Mouse (Mus musculus) lung, embryonic 16.5 days (tissue): ENCODE results near the gene Sept7. TPM values are rescaled to one million over a fixed set of nuclear protein-coding genes. Genes with fewer than 3 reads are reported as not detected.
"Not testable (repeated sequence)": the region's sequence is repeated elsewhere in the genome, so short reads cannot be mapped to it uniquely, and the experiment has no call there.

Experiments used
- ATAC-seq: fragments of 200-750 bp; cut with Nextera tagmentation; 2 replicates; pipeline ENCODE4 v1.8.0; 2017; ENCODE audit warnings: low read depth, mild to moderate bottlenecking, moderate library complexity
- H3K27ac ChIP-seq: fragments of 300-500 bp; sonication (generic); 2 replicates; pipeline ENCODE4 v1.5.1; 2014; ENCODE audit warnings: mild to moderate bottlenecking, control low read depth, low read length
- H3K27me3 ChIP-seq: fragments of 300-500 bp; sonication (generic); 2 replicates; pipeline ENCODE4 v1.6.1; 2014; ENCODE audit warnings: low read depth, low read length, mixed read lengths; ENCODE audit not compliant: control insufficient read depth, insufficient read depth
- H3K36me3 ChIP-seq: fragments of 300-500 bp; sonication (generic); 2 replicates; pipeline ENCODE4 v1.6.1; 2014; ENCODE audit warnings: low read length; ENCODE audit not compliant: control insufficient read depth, insufficient read depth
- H3K4me1 ChIP-seq: fragments of 300-500 bp; sonication (generic); replicated peaks from 2 replicates; pipeline ENCODE4 v1.6.1; 2014; ENCODE audit warnings: low read length, mixed read lengths; ENCODE audit not compliant: control insufficient read depth, insufficient read depth
- H3K4me2 ChIP-seq: fragments of 300-500 bp; sonication (generic); 2 replicates; pipeline ENCODE4 v1.6.1; 2014; ENCODE audit warnings: low read depth, low read length, control low read depth
- H3K4me3 ChIP-seq: fragments of 300-500 bp; sonication (generic); 2 replicates; pipeline ENCODE4 v1.5.1; 2014; ENCODE audit warnings: mild to moderate bottlenecking, low read length, control low read depth
- H3K9ac ChIP-seq: fragments of 300-500 bp; sonication (generic); 2 replicates; pipeline ENCODE4 v1.6.1; 2014; ENCODE audit warnings: low read length, control low read depth
- H3K9me3 ChIP-seq: fragments of 300-500 bp; sonication (generic); 2 replicates; pipeline ENCODE4 v1.6.1; 2016; ENCODE audit warnings: low read length; ENCODE audit not compliant: control insufficient read depth
- WGBS: fragments of 180-500 bp; shearing (Covaris S2); extraction: QIAGEN DNeasy Blood & Tissue Kit; methylation state at CpG from one replicate; pipeline ENCODE4 v1.1.7; 2014; 5-methylcytosine and 5-hydroxymethylcytosine counted together
- polyA plus RNA-seq: library from polyadenylated mRNA; unstranded; fragments of >200 nt; fragmentation: Nextera tagmentation; extraction: Ambion mirVana; gene quantifications from 2 replicates; pipeline ENCODE4 v1.2.1, GENCODE M21; 2015

Gene Sept7
- polyA plus RNA-seq, 1 experiment from 2014 or later, result 327 TPM

GRCm38 (mm10) chr9:25229740-25230139, 22.5 kb upstream of the Sept7 start:
- no peaks in the 10 kb centered on the region for H3K9me3 ChIP-seq
- no peaks in the 10 kb centered on the region for H3K4me1 ChIP-seq
- no peak overlapping the region for H3K4me3 ChIP-seq
- no peaks in the 10 kb centered on the region for H3K27me3 ChIP-seq
- H3K9ac ChIP-seq, result no peak overlapping the region
- ATAC-seq, result no peak
- no peak overlapping the region for H3K4me2 ChIP-seq
- WGBS, result 81% methylated on average over 6 of the region's 6 CpGs
- H3K27ac ChIP-seq, result no peak overlapping the region
- H3K36me3 ChIP-seq, result no peaks in the 10 kb centered on the region

GRCm38 (mm10) chr9:25230213-25231039, 21.8 kb upstream of the Sept7 start:
- H3K9ac ChIP-seq, result no peak overlapping the region
- no peak overlapping the region for H3K4me3 ChIP-seq
- H3K36me3 ChIP-seq, result no peaks in the 10 kb centered on the region
- H3K9me3 ChIP-seq, result no peaks in the 10 kb centered on the region
- ATAC-seq, result no peak
- no peak overlapping the region for H3K4me2 ChIP-seq
- H3K27me3 ChIP-seq, result no peaks in the 10 kb centered on the region
- no peak overlapping the region for H3K27ac ChIP-seq
- 80% methylated on average over 10 of the region's 10 CpGs for WGBS
- no peaks in the 10 kb centered on the region for H3K4me1 ChIP-seq

- no peaks in the 10 kb centered on the region for H3K27me3 ChIP-seq
- no peak overlapping the region for H3K27ac ChIP-seq
- H3K9ac ChIP-seq, result no peak overlapping the region
- no peak overlapping the region for H3K4me2 ChIP-seq
- no peak overlapping the region for H3K4me3 ChIP-seq
- peaks cover 7% of the 10 kb centered on the region for H3K4me1 ChIP-seq
- no peaks in the 10 kb centered on the region for H3K9me3 ChIP-seq
- ATAC-seq, result no peak
- H3K36me3 ChIP-seq, result no peaks in the 10 kb centered on the region
- 53% methylated on average over 3 of the region's 3 CpGs for WGBS
Observed at GRCm38 (mm10) chr9:25241065-25241464, 11.2 kb upstream of the Sept7 start.

GRCm38 (mm10) chr9:25241783-25242182, 10.5 kb upstream of the Sept7 start:
- H3K27ac ChIP-seq, H3K36me3 ChIP-seq, H3K9ac ChIP-seq, H3K4me1 ChIP-seq, H3K4me2 ChIP-seq, H3K9me3 ChIP-seq, H3K27me3 ChIP-seq, ATAC-seq, H3K4me3 ChIP-seq: not testable (repeated sequence)
- WGBS, result 69% methylated on average over 5 of the region's 5 CpGs

- H3K4me2 ChIP-seq, result no peak overlapping the region
- H3K4me1 ChIP-seq, result peaks cover 7% of the 10 kb centered on the region
- no peak overlapping the region for H3K27ac ChIP-seq
- no peaks in the 10 kb centered on the region for H3K36me3 ChIP-seq
- H3K9me3 ChIP-seq, result no peaks in the 10 kb centered on the region
- WGBS, result 84% methylated on average over 3 of the region's 3 CpGs
- no peaks in the 10 kb centered on the region for H3K27me3 ChIP-seq
- ATAC-seq, result no peak
- H3K9ac ChIP-seq, result no peak overlapping the region
- no peak overlapping the region for H3K4me3 ChIP-seq
Observed at GRCm38 (mm10) chr9:25242266-25242665, 10.0 kb upstream of the Sept7 start.

GRCm38 (mm10) chr9:25243926-25244657, 8.1 kb upstream of the Sept7 start:
- peaks cover 7% of the 10 kb centered on the region for H3K4me1 ChIP-seq
- H3K9me3 ChIP-seq, result no peaks in the 10 kb centered on the region
- H3K27ac ChIP-seq, result no peak overlapping the region
- WGBS, result 50% methylated on average over 4 of the region's 4 CpGs
- no peak overlapping the region for H3K9ac ChIP-seq
- H3K4me2 ChIP-seq, result no peak overlapping the region
- H3K4me3 ChIP-seq, result no peak overlapping the region
- H3K27me3 ChIP-seq, result no peaks in the 10 kb centered on the region
- ATAC-seq, result no peak
- H3K36me3 ChIP-seq, result no peaks in the 10 kb centered on the region

GRCm38 (mm10) chr9:25245125-25245524, 7.1 kb upstream of the Sept7 start:
- H3K9me3 ChIP-seq, result no peaks in the 10 kb centered on the region
- no peak overlapping the region for H3K9ac ChIP-seq
- no peak overlapping the region for H3K27ac ChIP-seq
- H3K4me2 ChIP-seq, result no peak overlapping the region
- peaks cover 9% of the 10 kb centered on the region for H3K4me1 ChIP-seq
- no peak for ATAC-seq
- H3K27me3 ChIP-seq, result no peaks in the 10 kb centered on the region
- no peaks in the 10 kb centered on the region for H3K36me3 ChIP-seq
- H3K4me3 ChIP-seq, result no peak overlapping the region
- WGBS, result 82% methylated on average over 4 of the region's 4 CpGs

GRCm38 (mm10) chr9:25246508-25246907, 5.7 kb upstream of the Sept7 start:
- Histone ChIP-seq H3K36me3 (no peaks in the 10 kb centered on the region), H3K9ac (no peak overlapping the region), H3K27ac (no peak overlapping the region), H3K4me2 (no peak overlapping the region), H3K9me3 (no peaks in the 10 kb centered on the region), H3K4me1 (peaks cover 9% of the 10 kb centered on the region), H3K27me3 (no peaks in the 10 kb centered on the region), H3K4me3 (no peak overlapping the region)
- ATAC-seq, result no peak
- 81% methylated on average over 3 of the region's 3 CpGs for WGBS

GRCm38 (mm10) chr9:25251174-25251573, 1.1 kb upstream of the Sept7 start:
- 3% methylated on average over 6 of the region's 6 CpGs for WGBS
- Histone ChIP-seq H3K4me1 (peaks cover 7% of the 10 kb centered on the region), H3K9ac (peak overlapping the region; percentile 90), H3K4me3 (peak overlapping the region; percentile 100), H3K9me3 (no peaks in the 10 kb centered on the region), H3K4me2 (peak overlapping the region; percentile 85), H3K36me3 (no peaks in the 10 kb centered on the region), H3K27me3 (no peaks in the 10 kb centered on the region), H3K27ac (peak overlapping the region; percentile 98)
- no peak for ATAC-seq
